Mouse (Mus musculus): ENCODE results near the gene Rapgef4.
A peak's percentile ranks its signal among the peaks of the same experiment; 100 is the strongest.

Gene Rapgef4

GRCm38 (mm10) chr2:72153851-72154250 lies 172.8 kb downstream of the Rapgef4 start:
- no peak for DNase-seq

GRCm38 (mm10) chr2:72155102-72155773 lies 174.2 kb downstream of the Rapgef4 start:
- DNase-seq = no peak

GRCm38 (mm10) chr2:72156484-72156883 lies 175.4 kb downstream of the Rapgef4 start:
- no peak for DNase-seq

- DNase-seq = no peak
These were observed 176.5 kb downstream of the Rapgef4 start for GRCm38 (mm10) chr2:72157561-72157960.

- no peak for DNase-seq
These were observed 177.0 kb downstream of the Rapgef4 start for GRCm38 (mm10) chr2:72158045-72158444.

- no peak for DNase-seq
These were observed 177.7 kb downstream of the Rapgef4 start for GRCm38 (mm10) chr2:72158691-72159225.

- DNase-seq = peak; percentile 27 to 31
These were observed 178.2 kb downstream of the Rapgef4 start for GRCm38 (mm10) chr2:72159281-72159680.

GRCm38 (mm10) chr2:72165136-72165854 lies 184.3 kb downstream of the Rapgef4 start:
- peak; percentile 55 to 64 for DNase-seq

- no peak for DNase-seq
These were observed 188.5 kb downstream of the Rapgef4 start for GRCm38 (mm10) chr2:72169451-72170100.

GRCm38 (mm10) chr2:72170546-72170945 lies 189.5 kb downstream of the Rapgef4 start:
- DNase-seq = no peak

GRCm38 (mm10) chr2:72171204-72171603 lies 190.2 kb downstream of the Rapgef4 start:
- no peak for DNase-seq

GRCm38 (mm10) chr2:72173010-72173409 lies 192.0 kb downstream of the Rapgef4 start:
- no peak for DNase-seq

- DNase-seq = no peak
These were observed 192.8 kb downstream of the Rapgef4 start for GRCm38 (mm10) chr2:72173844-72174243.

- peak in 1 of 2 experiments; percentile 23 for DNase-seq
These were observed 194.5 kb downstream of the Rapgef4 start for GRCm38 (mm10) chr2:72175536-72175935.

- no peak for DNase-seq
These were observed 194.9 kb downstream of the Rapgef4 start for GRCm38 (mm10) chr2:72175971-72176370.

GRCm38 (mm10) chr2:72177214-72178023 lies 196.4 kb downstream of the Rapgef4 start:
- no peak for DNase-seq

GRCm38 (mm10) chr2:72178025-72178424 lies 197.0 kb downstream of the Rapgef4 start:
- no peak for DNase-seq

- DNase-seq = no peak
These were observed 197.5 kb downstream of the Rapgef4 start for GRCm38 (mm10) chr2:72178515-72178914.

GRCm38 (mm10) chr2:72179600-72180301 lies 198.7 kb downstream of the Rapgef4 start:
- DNase-seq = no peak

GRCm38 (mm10) chr2:72181443-72181842 lies 200.4 kb downstream of the Rapgef4 start:
- DNase-seq = no peak

- no peak for DNase-seq
These were observed 202.7 kb downstream of the Rapgef4 start for GRCm38 (mm10) chr2:72183751-72184150.
